Mouse (Mus musculus) neural tube, embryonic 15.5 days (tissue): ENCODE results near the gene Gm21627. TPM values are rescaled to one million over a fixed set of nuclear protein-coding genes. Genes with fewer than 3 reads are reported as not detected.
"Not testable (repeated sequence)": the region's sequence is repeated elsewhere in the genome, so short reads cannot be mapped to it uniquely, and the experiment has no call there.

Source experiments
- ATAC-seq: fragments of 200-750 bp; cut with Nextera tagmentation; 2 replicates; pipeline ENCODE4 v1.8.0; 2017; ENCODE audit warnings: mild to moderate bottlenecking, moderate TSS enrichment, moderate library complexity; ENCODE audit not compliant: low FRiP score
- H3K27ac ChIP-seq: fragments of 300-500 bp; sonication (generic); replicated peaks from 2 replicates; pipeline ENCODE4 v1.5.1; 2015; ENCODE audit warnings: mild to moderate bottlenecking, inconsistent platforms
- H3K27me3 ChIP-seq: fragments of 300-500 bp; sonication (generic); replicated peaks from 2 replicates; pipeline ENCODE4 v1.6.1; 2015; ENCODE audit warnings: inconsistent platforms
- H3K36me3 ChIP-seq: fragments of 300-500 bp; sonication (generic); 2 replicates; pipeline ENCODE4 v1.6.1; 2015; ENCODE audit warnings: inconsistent platforms
- H3K4me1 ChIP-seq: fragments of 300-500 bp; sonication (generic); 2 replicates; pipeline ENCODE4 v1.6.1; 2015; ENCODE audit warnings: inconsistent platforms
- H3K4me2 ChIP-seq: fragments of 300-500 bp; sonication (generic); 2 replicates; pipeline ENCODE4 v1.6.1; 2015; ENCODE audit warnings: inconsistent platforms, mild to moderate bottlenecking, moderate library complexity
- H3K4me3 ChIP-seq: fragments of 300-500 bp; sonication (generic); replicated peaks from 2 replicates; pipeline ENCODE4 v1.5.1; 2015; ENCODE audit warnings: mild to moderate bottlenecking, inconsistent platforms
- H3K9ac ChIP-seq: fragments of 300-500 bp; sonication (generic); replicated peaks from 2 replicates; pipeline ENCODE4 v1.6.1; 2015; ENCODE audit warnings: mild to moderate bottlenecking, inconsistent platforms
- H3K9me3 ChIP-seq: fragments of 300-500 bp; sonication (generic); replicated peaks from 2 replicates; pipeline ENCODE4 v1.6.1; 2016; ENCODE audit warnings: inconsistent platforms
- WGBS: fragments of 180-500 bp; shearing (Covaris S2); methylation state at CpG from one replicate; pipeline ENCODE4 v1.1.7; 2015; ENCODE audit warnings: mixed read lengths; 5-methylcytosine and 5-hydroxymethylcytosine counted together
- polyA plus RNA-seq: library from polyadenylated mRNA; unstranded; fragments of >200 nt; fragmentation: Nextera tagmentation; extraction: Ambion mirVana; gene quantifications from 2 replicates; pipeline ENCODE4 v1.2.1, GENCODE M21; 2015

Gm21627 gene
- polyA plus RNA-seq, result not detected in 2 replicates

DNA sequence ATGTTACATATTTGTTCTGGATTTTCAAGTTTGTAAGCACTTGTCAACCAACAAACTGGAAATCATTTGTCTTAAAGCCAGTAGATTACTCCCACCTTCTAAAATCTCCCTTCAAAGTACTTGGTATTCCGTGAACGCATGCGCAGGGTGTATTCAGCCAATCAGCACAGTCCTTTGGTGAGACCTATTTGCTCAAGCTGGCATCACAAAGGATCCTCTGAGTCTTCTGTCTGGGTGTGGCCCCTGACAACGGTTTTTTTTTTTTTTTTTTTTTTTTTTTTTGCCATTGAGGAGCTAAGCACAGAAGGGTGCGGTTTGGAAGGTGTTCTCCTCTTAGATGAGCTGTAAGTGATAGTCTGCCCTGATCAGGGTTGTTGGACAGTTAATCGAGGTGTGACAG lies at the start of gene Gm21627:
Gene Gm21627, plus strand, starts transcription at position 301 of the 400 bp plus-strand sequence.
- H3K27me3 ChIP-seq, H3K4me3 ChIP-seq, H3K9ac ChIP-seq, ATAC-seq, H3K4me2 ChIP-seq, H3K27ac ChIP-seq, H3K4me1 ChIP-seq, H3K9me3 ChIP-seq, H3K36me3 ChIP-seq: not testable (repeated sequence)
- WGBS, result no CpG with 5 or more reads among the region's 6 CpGs
